Mouse (Mus musculus): ENCODE results near the gene Trim58.

Gene Trim58

GRCm38 (mm10) chr11:58640272-58640867 is at the start of gene Trim58:
Trim58 (plus strand) TSS chr11:58640465.
- peak; percentile 13 for DNase-seq (ENCODE audit: low spot score)

- no peak for DNase-seq (ENCODE audit: low spot score)
These were observed 45.5 kb upstream of the Trim58 start, which contains the start of gene Olfr324 for GRCm38 (mm10) chr11:58594814-58595213. Olfr324 (plus strand) TSS chr11:58595114.

GRCm38 (mm10) chr11:58597837-58598236 is 42.4 kb upstream of the Trim58 start:
- no peak for DNase-seq (ENCODE audit: low spot score)

- DNase-seq (ENCODE audit: low spot score), result no peak
These were observed 38.2 kb upstream of the Trim58 start for GRCm38 (mm10) chr11:58602062-58602461.

GRCm38 (mm10) chr11:58602800-58603560 is 37.3 kb upstream of the Trim58 start:
- no peak for DNase-seq (ENCODE audit: low spot score)

- peak; percentile 22 for DNase-seq (ENCODE audit: low spot score)
These were observed 35.6 kb upstream of the Trim58 start for GRCm38 (mm10) chr11:58604688-58605087.

GRCm38 (mm10) chr11:58605228-58605627 is 35.0 kb upstream of the Trim58 start:
- peak; percentile 9 for DNase-seq (ENCODE audit: low spot score)

- no peak for DNase-seq (ENCODE audit: low spot score)
These were observed 33.9 kb upstream of the Trim58 start for GRCm38 (mm10) chr11:58606177-58606919.

GRCm38 (mm10) chr11:58607030-58607429 is 33.2 kb upstream of the Trim58 start:
- no peak for DNase-seq (ENCODE audit: low spot score)

- DNase-seq (ENCODE audit: low spot score), result no peak
These were observed 26.9 kb upstream of the Trim58 start for GRCm38 (mm10) chr11:58613359-58613758.

- no peak for DNase-seq (ENCODE audit: low spot score)
These were observed 25.7 kb upstream of the Trim58 start for GRCm38 (mm10) chr11:58614526-58614925.

GRCm38 (mm10) chr11:58615975-58616374 is 24.3 kb upstream of the Trim58 start, which contains the start of gene 2210407C18Rik:
2210407C18Rik (minus strand) TSS chr11:58616075.
- no peak for DNase-seq (ENCODE audit: low spot score)

GRCm38 (mm10) chr11:58618369-58618768 is 21.9 kb upstream of the Trim58 start:
- DNase-seq (ENCODE audit: low spot score), result no peak

- DNase-seq (ENCODE audit: low spot score), result no peak
These were observed 21.5 kb upstream of the Trim58 start for GRCm38 (mm10) chr11:58618793-58619192.

GRCm38 (mm10) chr11:58626146-58626545 is 14.1 kb upstream of the Trim58 start:
- DNase-seq (ENCODE audit: low spot score), result no peak

- DNase-seq (ENCODE audit: low spot score), result no peak
These were observed 9.9 kb upstream of the Trim58 start, which contains the start of gene Olfr323 for GRCm38 (mm10) chr11:58630401-58630800. Olfr323 (minus strand) TSS chr11:58630501.

GRCm38 (mm10) chr11:58634878-58635277 is 5.4 kb upstream of the Trim58 start:
- DNase-seq (ENCODE audit: low spot score), result no peak

GRCm38 (mm10) chr11:58636376-58636977 is 3.8 kb upstream of the Trim58 start:
- peak; percentile 22 for DNase-seq (ENCODE audit: low spot score)

- DNase-seq (ENCODE audit: low spot score), result no peak
These were observed 2.0 kb upstream of the Trim58 start for GRCm38 (mm10) chr11:58638176-58638701.

GRCm38 (mm10) chr11:58641057-58641456 is 792 bp downstream of the Trim58 start:
- no peak for DNase-seq (ENCODE audit: low spot score)

GRCm38 (mm10) chr11:58641638-58642358 is 1.5 kb downstream of the Trim58 start:
- peak; percentile 13 for DNase-seq (ENCODE audit: low spot score)

Measured in yolk sac, embryonic 10.5 days (tissue).